Mouse (Mus musculus) lung, adult 2 months (tissue): Measurements from ENCODE around the gene Gipc3. TPM values are rescaled to one million over a fixed set of nuclear protein-coding genes. Genes with fewer than 3 reads are reported as not detected.

Experiments
- DNase-seq: peaks from one replicate; pipeline ENCODE4 v3.0.0; 2022
- H3K4me1 ChIP-seq: fragments of 200-500 bp; 2 replicates; pipeline ENCODE4 v1.6.1; 2011; ENCODE audit warnings: low read length; ENCODE audit not compliant: control insufficient read depth, insufficient read depth
- H3K4me3 ChIP-seq: fragments of 200-500 bp; replicated peaks from 2 replicates; pipeline ENCODE3; 2011; ENCODE audit warnings: low read depth, mild to moderate bottlenecking, control low read depth, low read length; ENCODE audit errors: extremely low read depth
- CTCF ChIP-seq: fragments of 200-500 bp; IDR thresholded peaks from 2 replicates; pipeline ENCODE4 v1.5.1; 2011; ENCODE audit warnings: mild to moderate bottlenecking, low read length, control low read depth; ENCODE audit not compliant: insufficient read depth
- POLR2A ChIP-seq: fragments of 200-500 bp; IDR thresholded peaks from 2 replicates; pipeline ENCODE4 v1.6.1; 2011; ENCODE audit warnings: low read depth, mild to moderate bottlenecking, control low read depth, low read length, borderline replicate concordance; ENCODE audit errors: extremely low read depth
- WGBS: fragments of 180-500 bp; shearing (Covaris S2); methylation state at CpG from one replicate; pipeline ENCODE4 v1.1.7; 2018; 5-methylcytosine and 5-hydroxymethylcytosine counted together
- polyA plus RNA-seq: library from polyadenylated mRNA; depleted of rRNA; stranded (reverse); fragments of >200 nt; gene quantifications from 2 replicates; pipeline ENCODE4 v1.2.3, GENCODE M21; 2012; rRNA removed

Gipc3 gene
- polyA plus RNA-seq, 1 experiment = 11.2 TPM

GRCm38 (mm10) chr10:81288601-81289000, 54.5 kb downstream of the Gipc3 start:
- TF ChIP-seq POLR2A = no peak
- TF ChIP-seq CTCF = peak; percentile 51
- WGBS = 38% methylated on average over 6 of the region's 6 CpGs
- no peak overlapping the region for H3K4me3 ChIP-seq
- peaks cover 7% of the 10 kb centered on the region; the same call in 1 of the 2 replicates for H3K4me1 ChIP-seq
- DNase-seq = no peak

- peak; percentile 60 for DNase-seq
- Histone ChIP-seq H3K4me3 (no peak overlapping the region), H3K4me1 (peaks cover 6% of the 10 kb centered on the region; the same call in 1 of the 2 replicates)
- no peak for TF ChIP-seq POLR2A
- peak; percentile 94 for TF ChIP-seq CTCF
- WGBS = 49% methylated on average over 8 of the region's 8 CpGs
Measured at GRCm38 (mm10) chr10:81287513-81288157, 55.4 kb downstream of the Gipc3 start.

- no peak overlapping the region for H3K4me3 ChIP-seq
- no peak for TF ChIP-seq CTCF
- TF ChIP-seq POLR2A = no peak
- whole genome bisulfite sequencing = 36% methylated on average over 6 of the region's 6 CpGs
- no peak for DNase-seq
- peaks cover 6% of the 10 kb centered on the region; the same call in 1 of the 2 replicates for H3K4me1 ChIP-seq
Measured at GRCm38 (mm10) chr10:81286586-81286985, 56.5 kb downstream of the Gipc3 start.

GRCm38 (mm10) chr10:81285694-81286450, 57.2 kb downstream of the Gipc3 start:
- Histone ChIP-seq H3K4me1 (peaks cover 3% of the 10 kb centered on the region; the same call in 1 of the 2 replicates), H3K4me3 (peak overlapping the region; percentile 64)
- peak; percentile 93 for DNase-seq
- WGBS = 2% methylated on average over 54 of the region's 54 CpGs
- no peak for TF ChIP-seq CTCF
- TF ChIP-seq POLR2A = no peak

Other genes starting within 250 kb of the Gipc3 start
- 0.15 and 0.47 TPM in 2 replicates for gene Creb3l3, start 244.4 kb downstream of the Gipc3 start, polyA plus RNA-seq
- 147 and 176 TPM in 2 replicates for gene Map2k2, start 237.4 kb downstream of the Gipc3 start, polyA plus RNA-seq
- gene Zbtb7a, start 208.0 kb downstream of the Gipc3 start, polyA plus RNA-seq = 66.7 and 83.6 TPM in 2 replicates
- gene Pias4, start 175.3 kb downstream of the Gipc3 start, polyA plus RNA-seq = 33.0 and 40.0 TPM in 2 replicates
- gene Eef2, start 166.6 kb downstream of the Gipc3 start, polyA plus RNA-seq = 1,377 and 1,420 TPM in 2 replicates
- gene Dapk3, start 160.3 kb downstream of the Gipc3 start, polyA plus RNA-seq = 70.4 and 73.5 TPM in 2 replicates
- gene 4930442H23Rik, start 159.4 kb downstream of the Gipc3 start, polyA plus RNA-seq = not detected in 2 replicates
- gene Nmrk2, start 141.2 kb downstream of the Gipc3 start, polyA plus RNA-seq = 0.28 and 0.59 TPM in 2 replicates
- gene Atcay, start 112.4 kb downstream of the Gipc3 start, polyA plus RNA-seq = 0.08 and 0.20 TPM in 2 replicates
- 8.9 and 10.0 TPM in 2 replicates for gene Zfr2, start 110.1 kb downstream of the Gipc3 start, polyA plus RNA-seq
- gene Matk, start 90.3 kb downstream of the Gipc3 start, polyA plus RNA-seq = 2.7 and 3.3 TPM in 2 replicates
- 60.1 and 87.9 TPM in 2 replicates for gene Mrpl54, start 76.3 kb downstream of the Gipc3 start, polyA plus RNA-seq
- 86.4 and 104 TPM in 2 replicates for gene Apba3, start 76.3 kb downstream of the Gipc3 start, polyA plus RNA-seq
- 27.6 and 27.7 TPM in 2 replicates for gene Tjp3, start 51.7 kb downstream of the Gipc3 start, polyA plus RNA-seq
- gene Pip5k1c, start 50.3 kb downstream of the Gipc3 start, polyA plus RNA-seq = 103 and 104 TPM in 2 replicates
- 30.5 and 36.7 TPM in 2 replicates for gene Cactin, start 22.2 kb downstream of the Gipc3 start, polyA plus RNA-seq
- 39.9 and 44.0 TPM in 2 replicates for gene Tbxa2r, start 14.5 kb downstream of the Gipc3 start, polyA plus RNA-seq
- gene Hmg20b, start 7.2 kb upstream of the Gipc3 start, polyA plus RNA-seq = 106 and 134 TPM in 2 replicates
- gene Mfsd12, start 14.2 kb upstream of the Gipc3 start, polyA plus RNA-seq = 33.3 and 39.9 TPM in 2 replicates
- 21.9 and 25.8 TPM in 2 replicates for gene 4930404N11Rik, start 22.6 kb upstream of the Gipc3 start, polyA plus RNA-seq
- 59.3 and 61.8 TPM in 2 replicates for gene Fzr1, start 35.2 kb upstream of the Gipc3 start, polyA plus RNA-seq
- 79.2 and 83.4 TPM in 2 replicates for gene Dohh, start 41.2 kb upstream of the Gipc3 start, polyA plus RNA-seq
- gene Gm48551, start 41.2 kb upstream of the Gipc3 start, polyA plus RNA-seq = 3.7 and 6.3 TPM in 2 replicates
- 3.6 and 5.9 TPM in 2 replicates for gene Gm48552, start 45.7 kb upstream of the Gipc3 start, polyA plus RNA-seq
- 8.8 and 10.1 TPM in 2 replicates for gene Smim24, start 49.8 kb upstream of the Gipc3 start, polyA plus RNA-seq
- 89.6 and 103 TPM in 2 replicates for gene Nfic, start 112.4 kb upstream of the Gipc3 start, polyA plus RNA-seq
- gene Celf5, start 139.4 kb upstream of the Gipc3 start, polyA plus RNA-seq = 0.92 and 1.1 TPM in 2 replicates
- gene Ncln, start 153.1 kb upstream of the Gipc3 start, polyA plus RNA-seq = 197 and 203 TPM in 2 replicates
- 40.3 and 47.5 TPM in 2 replicates for gene S1pr4, start 156.9 kb upstream of the Gipc3 start, polyA plus RNA-seq
- 8.5 and 9.5 TPM in 2 replicates for gene Gna15, start 181.0 kb upstream of the Gipc3 start, polyA plus RNA-seq
- 114 and 117 TPM in 2 replicates for gene Gna11, start 201.9 kb upstream of the Gipc3 start, polyA plus RNA-seq
- gene Aes, start 216.2 kb upstream of the Gipc3 start, polyA plus RNA-seq = 1,275 and 1,423 TPM in 2 replicates
- gene Tle2, start 231.3 kb upstream of the Gipc3 start, polyA plus RNA-seq = 164 and 218 TPM in 2 replicates